Mouse (Mus musculus) neural tube, embryonic 14.5 days (tissue): ENCODE measurements around the gene Fam167b. TPM values are rescaled to one million over a fixed set of nuclear protein-coding genes. Genes with fewer than 3 reads are reported as not detected.

Source experiments
- ATAC-seq: fragments of 200-750 bp; cut with Nextera tagmentation; 2 replicates; pipeline ENCODE4 v1.8.0; 2017; ENCODE audit warnings: low read depth, mild to moderate bottlenecking, moderate TSS enrichment, moderate library complexity
- H3K27ac ChIP-seq: fragments of 300-500 bp; sonication (generic); 2 replicates; pipeline ENCODE4 v1.5.1; 2014; ENCODE audit warnings: low read depth, mild to moderate bottlenecking, control low read depth, low read length, moderate library complexity, mixed read lengths
- H3K27me3 ChIP-seq: fragments of 300-500 bp; sonication (generic); 2 replicates; pipeline ENCODE4 v1.6.1; 2014; ENCODE audit warnings: low read length; ENCODE audit not compliant: control insufficient read depth, insufficient read depth
- H3K36me3 ChIP-seq: fragments of 300-500 bp; sonication (generic); 2 replicates; pipeline ENCODE4 v1.6.1; 2014; ENCODE audit warnings: low read length, mixed read lengths; ENCODE audit not compliant: control insufficient read depth, insufficient read depth
- H3K4me1 ChIP-seq: fragments of 300-500 bp; sonication (generic); 2 replicates; pipeline ENCODE4 v1.6.1; 2014; ENCODE audit warnings: low read length; ENCODE audit not compliant: control insufficient read depth, insufficient read depth
- H3K4me2 ChIP-seq: fragments of 300-500 bp; sonication (generic); 2 replicates; pipeline ENCODE4 v1.6.1; 2014; ENCODE audit warnings: mild to moderate bottlenecking, low read depth, low read length, control low read depth
- H3K4me3 ChIP-seq: fragments of 300-500 bp; sonication (generic); 2 replicates; pipeline ENCODE4 v1.5.1; 2014; ENCODE audit warnings: low read depth, low read length, control low read depth, mixed read lengths
- H3K9ac ChIP-seq: fragments of 300-500 bp; sonication (generic); replicated peaks from 2 replicates; pipeline ENCODE4 v1.6.1; 2014; ENCODE audit warnings: low read depth, mild to moderate bottlenecking, control low read depth, low read length, mixed read lengths
- H3K9me3 ChIP-seq: fragments of 300-500 bp; sonication (generic); 2 replicates; pipeline ENCODE4 v1.6.1; 2016; ENCODE audit warnings: low read length; ENCODE audit not compliant: control insufficient read depth
- WGBS: fragments of 180-500 bp; shearing (Covaris S2); extraction: QIAGEN DNeasy Blood & Tissue Kit; methylation state at CpG from one replicate; pipeline ENCODE4 v1.1.7; 2014; 5-methylcytosine and 5-hydroxymethylcytosine counted together
- polyA plus RNA-seq: library from polyadenylated mRNA; unstranded; fragments of >200 nt; fragmentation: Nextera tagmentation; extraction: Ambion mirVana; gene quantifications from 2 replicates; pipeline ENCODE4 v1.2.1, GENCODE M21; 2014

Gene Fam167b
- polyA plus RNA-seq, 1 experiment from 2014 or later, result not detected

GRCm38 (mm10) chr4:129584884-129585608 is 6.7 kb upstream of the Fam167b start:
- peak overlapping the region; percentile 25; the same call in 1 of the 2 replicates for H3K9ac ChIP-seq
- no peaks in the 10 kb centered on the region for H3K9me3 ChIP-seq
- peak; percentile 63 for ATAC-seq
- WGBS, result 3% methylated on average over 36 of the region's 36 CpGs
- peak overlapping the region; percentile 48 for H3K4me2 ChIP-seq
- H3K4me1 ChIP-seq, result no peaks in the 10 kb centered on the region
- H3K36me3 ChIP-seq, result no peaks in the 10 kb centered on the region
- H3K4me3 ChIP-seq, result peak overlapping the region; percentile 22
- H3K27me3 ChIP-seq, result no peaks in the 10 kb centered on the region
- no peak overlapping the region for H3K27ac ChIP-seq

- no peak for ATAC-seq
- H3K27ac ChIP-seq, result no peak overlapping the region
- no peak overlapping the region for H3K4me3 ChIP-seq
- H3K4me2 ChIP-seq, result peak overlapping the region; percentile 48; the same call in 1 of the 2 replicates
- no peaks in the 10 kb centered on the region for H3K27me3 ChIP-seq
- WGBS, result 82% methylated on average over 1 of the region's 1 CpGs
- H3K9me3 ChIP-seq, result no peaks in the 10 kb centered on the region
- no peaks in the 10 kb centered on the region for H3K36me3 ChIP-seq
- H3K9ac ChIP-seq, result no peak overlapping the region
- no peaks in the 10 kb centered on the region for H3K4me1 ChIP-seq
These were observed 6.0 kb upstream of the Fam167b start for GRCm38 (mm10) chr4:129584370-129584769.

DNA sequence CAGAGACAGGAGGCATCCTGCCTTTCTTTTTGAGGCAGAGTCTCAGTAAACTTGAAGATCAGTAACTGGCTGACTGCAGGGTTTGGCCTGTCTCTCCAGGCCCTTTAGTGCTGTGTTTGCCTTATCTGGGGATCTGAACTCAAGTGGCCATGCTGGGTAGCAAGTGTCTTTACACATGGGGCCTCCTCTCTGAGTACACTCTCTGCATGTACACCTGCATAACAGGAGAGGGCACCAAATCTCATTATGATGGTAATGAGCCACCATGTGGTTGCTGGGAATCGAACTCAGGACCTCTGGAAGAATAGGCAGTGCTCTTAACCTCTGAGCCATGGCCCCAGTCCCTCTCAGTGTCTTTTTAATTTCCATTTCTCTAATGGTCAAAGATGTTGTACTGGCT is 3.9 kb upstream of the Fam167b start:
- H3K4me3 ChIP-seq, result no peak overlapping the region
- H3K4me1 ChIP-seq, result no peaks in the 10 kb centered on the region
- no peak overlapping the region for H3K9ac ChIP-seq
- no peak for ATAC-seq
- no peak overlapping the region for H3K27ac ChIP-seq
- H3K36me3 ChIP-seq, result no peaks in the 10 kb centered on the region
- no peaks in the 10 kb centered on the region for H3K27me3 ChIP-seq
- no peaks in the 10 kb centered on the region for H3K9me3 ChIP-seq
- 80% methylated on average over 1 of the region's 1 CpGs for WGBS
- no peak overlapping the region for H3K4me2 ChIP-seq

DNA sequence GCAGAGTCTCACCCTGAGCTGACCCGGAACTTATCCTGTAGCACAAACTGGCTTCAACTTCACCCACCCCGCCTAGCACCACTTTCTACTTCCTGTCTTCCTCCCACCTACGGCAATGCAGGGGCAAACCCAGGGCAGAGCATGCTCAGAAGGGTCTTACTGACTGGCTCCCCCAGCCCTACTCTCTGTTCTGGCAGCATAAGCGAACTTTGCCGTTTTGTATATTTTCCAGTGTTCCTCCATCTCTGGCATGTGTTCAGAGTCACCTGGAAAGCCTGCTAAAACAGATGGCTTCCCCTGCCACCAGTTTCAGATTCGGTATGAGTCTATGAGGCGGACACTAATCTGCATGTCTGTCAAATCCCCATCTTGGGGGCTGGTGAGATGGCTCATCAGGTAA is 2.0 kb upstream of the Fam167b start:
- H3K9ac ChIP-seq, result no peak overlapping the region
- no peaks in the 10 kb centered on the region for H3K27me3 ChIP-seq
- 78% methylated on average over 7 of the region's 7 CpGs for WGBS
- no peak overlapping the region for H3K4me2 ChIP-seq
- no peak overlapping the region for H3K4me3 ChIP-seq
- no peaks in the 10 kb centered on the region for H3K36me3 ChIP-seq
- H3K4me1 ChIP-seq, result no peaks in the 10 kb centered on the region; the same call in 1 of the 2 replicates
- no peak for ATAC-seq
- H3K9me3 ChIP-seq, result no peaks in the 10 kb centered on the region
- no peak overlapping the region for H3K27ac ChIP-seq

DNA sequence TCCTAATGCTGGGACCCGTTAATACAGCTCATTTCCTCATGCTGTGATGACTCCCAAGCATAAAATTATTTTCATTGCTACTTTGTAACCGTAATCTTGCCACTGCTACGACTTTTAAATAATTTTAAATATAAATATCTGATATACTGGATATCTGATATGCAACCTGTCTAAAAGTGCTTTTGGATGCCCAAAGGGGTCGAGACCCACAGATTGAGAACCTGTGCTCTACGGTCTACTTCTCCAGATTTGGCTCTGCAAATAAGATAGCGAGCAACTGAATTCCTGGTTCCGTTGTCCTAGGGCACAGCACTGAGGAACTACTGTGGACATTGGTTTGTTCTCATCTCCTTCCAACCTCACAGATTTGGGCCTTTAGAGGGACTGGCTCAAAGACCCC is 661 bp downstream of the Fam167b start:
- Histone ChIP-seq H3K4me3 (no peak overlapping the region), H3K27ac (no peak overlapping the region), H3K9me3 (no peaks in the 10 kb centered on the region), H3K4me1 (no peaks in the 10 kb centered on the region; the same call in 1 of the 2 replicates), H3K27me3 (no peaks in the 10 kb centered on the region), H3K4me2 (no peak overlapping the region), H3K36me3 (no peaks in the 10 kb centered on the region), H3K9ac (no peak overlapping the region)
- ATAC-seq, result no peak
- 83% methylated on average over 7 of the region's 7 CpGs for WGBS

GRCm38 (mm10) chr4:129576863-129577491 is 1.4 kb downstream of the Fam167b start:
- no peak overlapping the region for H3K4me3 ChIP-seq
- no peaks in the 10 kb centered on the region; the same call in 1 of the 2 replicates for H3K4me1 ChIP-seq
- H3K36me3 ChIP-seq, result no peaks in the 10 kb centered on the region
- H3K9ac ChIP-seq, result no peak overlapping the region
- H3K27ac ChIP-seq, result no peak overlapping the region
- H3K27me3 ChIP-seq, result no peaks in the 10 kb centered on the region
- H3K9me3 ChIP-seq, result no peaks in the 10 kb centered on the region
- H3K4me2 ChIP-seq, result peak overlapping the region; percentile 14; the same call in 1 of the 2 replicates
- WGBS, result 33% methylated on average over 21 of the region's 21 CpGs
- ATAC-seq, result no peak

- no peak overlapping the region for H3K9ac ChIP-seq
- no peak overlapping the region for H3K4me2 ChIP-seq
- H3K4me3 ChIP-seq, result no peak overlapping the region
- H3K36me3 ChIP-seq, result no peaks in the 10 kb centered on the region
- H3K9me3 ChIP-seq, result no peaks in the 10 kb centered on the region
- no peak overlapping the region for H3K27ac ChIP-seq
- H3K4me1 ChIP-seq, result no peaks in the 10 kb centered on the region; the same call in 1 of the 2 replicates
- WGBS, result 41% methylated on average over 8 of the region's 8 CpGs
- no peak for ATAC-seq
- no peaks in the 10 kb centered on the region for H3K27me3 ChIP-seq
These were observed 3.0 kb downstream of the Fam167b start for GRCm38 (mm10) chr4:129575171-129575844.

- no peak within 1 kb of the TSS for H3K27ac ChIP-seq
- no peak for ATAC-seq
- H3K27me3 ChIP-seq, result no peaks in the 10 kb centered on the region
- 93% methylated on average over 7 of the region's 8 CpGs for WGBS
- H3K4me3 ChIP-seq, result no peak within 1 kb of the TSS
- no peak within 1 kb of the TSS for H3K4me2 ChIP-seq
- no peak within 1 kb of the TSS for H3K9ac ChIP-seq
- no peaks in the 10 kb centered on the region for H3K36me3 ChIP-seq
- no peaks in the 10 kb centered on the region; the same call in 1 of the 2 replicates for H3K4me1 ChIP-seq
- no peaks in the 10 kb centered on the region for H3K9me3 ChIP-seq
These were observed 4.9 kb downstream of the Fam167b start, which contains the start of gene Lck for GRCm38 (mm10) chr4:129573430-129573829. TSS of gene Lck (minus strand) at chr4:129573641.

GRCm38 (mm10) chr4:129573093-129573370 is 5.3 kb downstream of the Fam167b start:
- H3K27ac ChIP-seq, result no peak overlapping the region
- no peak for ATAC-seq
- no peak overlapping the region for H3K4me3 ChIP-seq
- H3K27me3 ChIP-seq, result no peaks in the 10 kb centered on the region
- H3K9ac ChIP-seq, result no peak overlapping the region
- H3K4me2 ChIP-seq, result no peak overlapping the region
- H3K9me3 ChIP-seq, result no peaks in the 10 kb centered on the region
- no peaks in the 10 kb centered on the region for H3K36me3 ChIP-seq
- 93% methylated on average over 4 of the region's 4 CpGs for WGBS
- H3K4me1 ChIP-seq, result no peaks in the 10 kb centered on the region; the same call in 1 of the 2 replicates
